Mouse (Mus musculus): Measurements from ENCODE around the gene Ogt. TPM values are rescaled to one million over a fixed set of nuclear protein-coding genes. Genes with fewer than 3 reads are reported as not detected.

The Ogt gene
- polyA plus RNA-seq (2016; fragmentation: Nextera tagmentation; extraction: Ambion mirVana): 130 and 131 TPM in 2 replicates

- 16% methylated on average over 24 of the region's 24 CpGs for WGBS
- H3K4me1 ChIP-seq: peaks cover 33% of the 10 kb centered on the region
- no peaks in the 10 kb centered on the region for H3K9me3 ChIP-seq
- peaks cover 11% of the 10 kb centered on the region for H3K36me3 ChIP-seq (replicated peaks)
- peak; percentile 84 for DNase-seq (ENCODE audit: extremely low spot score, low spot score)
- H3K27ac ChIP-seq: peak within 1 kb of the TSS; percentile 94
- peak within 1 kb of the TSS; percentile 72 for H3K4me3 ChIP-seq
- peaks cover 70% of the 10 kb centered on the region for H3K27me3 ChIP-seq (ENCODE audit: poor library complexity, severe bottlenecking)
These were observed at the start of gene Ogt for GRCm38 (mm10) chrX:101639741-101640166. TSS of gene Ogt (plus strand) at chrX:101640060.

GRCm38 (mm10) chrX:101616183-101616582, 23.7 kb upstream of the Ogt start:
- peaks cover 39% of the 10 kb centered on the region for H3K27me3 ChIP-seq (ENCODE audit: poor library complexity, severe bottlenecking)
- no peaks in the 10 kb centered on the region for H3K36me3 ChIP-seq (replicated peaks)
- H3K4me3 ChIP-seq: no peak overlapping the region
- no peak for DNase-seq (ENCODE audit: extremely low spot score, low spot score)
- H3K9me3 ChIP-seq: no peaks in the 10 kb centered on the region
- 88% methylated on average over 3 of the region's 3 CpGs for WGBS
- no peaks in the 10 kb centered on the region for H3K4me1 ChIP-seq
- no peak overlapping the region for H3K27ac ChIP-seq

- H3K4me1 ChIP-seq: no peaks in the 10 kb centered on the region
- 81% methylated on average over 10 of the region's 10 CpGs for WGBS
- H3K36me3 ChIP-seq (replicated peaks): no peaks in the 10 kb centered on the region
- no peak overlapping the region for H3K27ac ChIP-seq
- no peaks in the 10 kb centered on the region for H3K9me3 ChIP-seq
- H3K4me3 ChIP-seq: no peak overlapping the region
- peaks cover 40% of the 10 kb centered on the region; the same call in 1 of the 2 replicates for H3K27me3 ChIP-seq (ENCODE audit: poor library complexity, severe bottlenecking)
- no peak for DNase-seq (ENCODE audit: extremely low spot score, low spot score)
These were observed 22.0 kb upstream of the Ogt start for GRCm38 (mm10) chrX:101617889-101618288.

GRCm38 (mm10) chrX:101620317-101620716, 19.5 kb upstream of the Ogt start:
- 84% methylated on average over 6 of the region's 6 CpGs for WGBS

GRCm38 (mm10) chrX:101622539-101622938, 17.3 kb upstream of the Ogt start:
- Histone ChIP-seq H3K27ac (no peak overlapping the region), H3K9me3 (no peaks in the 10 kb centered on the region), H3K4me1 (no peaks in the 10 kb centered on the region), H3K36me3 (replicated peaks) (no peaks in the 10 kb centered on the region), H3K27me3 (ENCODE audit: poor library complexity, severe bottlenecking) (peaks cover 29% of the 10 kb centered on the region), H3K4me3 (no peak overlapping the region)
- WGBS: 55% methylated on average over 3 of the region's 3 CpGs
- DNase-seq (ENCODE audit: extremely low spot score, low spot score): no peak

More at GRCm38 (mm10) chrX:101620317-101620716, 19.5 kb upstream of the Ogt start:
- no peaks in the 10 kb centered on the region for H3K9me3 ChIP-seq
- no peaks in the 10 kb centered on the region for H3K4me1 ChIP-seq
- H3K4me3 ChIP-seq: no peak overlapping the region
- peaks cover 31% of the 10 kb centered on the region for H3K27me3 ChIP-seq (ENCODE audit: poor library complexity, severe bottlenecking)
- no peaks in the 10 kb centered on the region for H3K36me3 ChIP-seq (replicated peaks)
- no peak overlapping the region for H3K27ac ChIP-seq
- no peak for DNase-seq (ENCODE audit: extremely low spot score, low spot score)

GRCm38 (mm10) chrX:101636821-101637525, 2.9 kb upstream of the Ogt start:
- 21% methylated on average over 7 of the region's 9 CpGs for WGBS
- Histone ChIP-seq H3K9me3 (no peaks in the 10 kb centered on the region), H3K27ac (no peak overlapping the region), H3K36me3 (replicated peaks) (no peaks in the 10 kb centered on the region), H3K27me3 (ENCODE audit: poor library complexity, severe bottlenecking) (peaks cover 80% of the 10 kb centered on the region), H3K4me3 (no peak overlapping the region), H3K4me1 (peaks cover 23% of the 10 kb centered on the region)
- DNase-seq (ENCODE audit: extremely low spot score, low spot score): no peak

- peak overlapping the region; percentile 72; the same call in 1 of the 2 replicates for H3K4me3 ChIP-seq
These were observed 1.0 kb upstream of the Ogt start for GRCm38 (mm10) chrX:101638856-101639255.

GRCm38 (mm10) chrX:101639306-101639705, 554 bp upstream of the Ogt start:
- Histone ChIP-seq H3K4me3 (peak overlapping the region; percentile 72), H3K36me3 (replicated peaks) (peaks cover 8% of the 10 kb centered on the region), H3K4me1 (peaks cover 33% of the 10 kb centered on the region), H3K27me3 (ENCODE audit: poor library complexity, severe bottlenecking) (peaks cover 75% of the 10 kb centered on the region), H3K27ac (peak overlapping the region; percentile 94), H3K9me3 (no peaks in the 10 kb centered on the region)
- WGBS: 17% methylated on average over 13 of the region's 13 CpGs
- no peak for DNase-seq (ENCODE audit: extremely low spot score, low spot score)

More at GRCm38 (mm10) chrX:101638856-101639255, 1.0 kb upstream of the Ogt start:
- Histone ChIP-seq H3K9me3 (no peaks in the 10 kb centered on the region), H3K27ac (peak overlapping the region; percentile 94), H3K4me1 (peaks cover 33% of the 10 kb centered on the region), H3K36me3 (replicated peaks) (peaks cover 3% of the 10 kb centered on the region), H3K27me3 (ENCODE audit: poor library complexity, severe bottlenecking) (peaks cover 78% of the 10 kb centered on the region)
- WGBS: 34% methylated on average over 3 of the region's 3 CpGs
- no peak for DNase-seq (ENCODE audit: extremely low spot score, low spot score)

GRCm38 (mm10) chrX:101640194-101641160, 617 bp downstream of the Ogt start:
- peak; percentile 47 for DNase-seq (ENCODE audit: extremely low spot score, low spot score)
- Histone ChIP-seq H3K27me3 (ENCODE audit: poor library complexity, severe bottlenecking) (peaks cover 66% of the 10 kb centered on the region), H3K36me3 (replicated peaks) (peaks cover 18% of the 10 kb centered on the region), H3K4me1 (peaks cover 33% of the 10 kb centered on the region), H3K27ac (peak overlapping the region; percentile 94), H3K9me3 (no peaks in the 10 kb centered on the region), H3K4me3 (peak overlapping the region; percentile 72)
- WGBS: 16% methylated on average over 45 of the region's 45 CpGs

- Histone ChIP-seq H3K27me3 (ENCODE audit: poor library complexity, severe bottlenecking) (peaks cover 59% of the 10 kb centered on the region), H3K9me3 (no peaks in the 10 kb centered on the region), H3K27ac (peak overlapping the region; percentile 94), H3K4me1 (peaks cover 33% of the 10 kb centered on the region), H3K36me3 (replicated peaks) (peaks cover 25% of the 10 kb centered on the region), H3K4me3 (peak overlapping the region; percentile 72)
- 18% methylated on average over 6 of the region's 6 CpGs for WGBS
- DNase-seq (ENCODE audit: extremely low spot score, low spot score): no peak
These were observed 1.3 kb downstream of the Ogt start for GRCm38 (mm10) chrX:101641161-101641530.

GRCm38 (mm10) chrX:101642091-101642490, 2.2 kb downstream of the Ogt start:
- 26% methylated on average over 5 of the region's 5 CpGs for WGBS
- H3K36me3 ChIP-seq (replicated peaks): peaks cover 34% of the 10 kb centered on the region
- no peak for DNase-seq (ENCODE audit: extremely low spot score, low spot score)
- peak overlapping the region; percentile 72 for H3K4me3 ChIP-seq
- H3K9me3 ChIP-seq: no peaks in the 10 kb centered on the region
- peaks cover 50% of the 10 kb centered on the region for H3K27me3 ChIP-seq (ENCODE audit: poor library complexity, severe bottlenecking)
- peaks cover 30% of the 10 kb centered on the region for H3K4me1 ChIP-seq
- peak overlapping the region; percentile 94; the same call in 1 of the 2 replicates for H3K27ac ChIP-seq

GRCm38 (mm10) chrX:101645286-101645685, 5.4 kb downstream of the Ogt start:
- Histone ChIP-seq H3K4me1 (peaks cover 10% of the 10 kb centered on the region), H3K27me3 (ENCODE audit: poor library complexity, severe bottlenecking) (peaks cover 26% of the 10 kb centered on the region), H3K27ac (no peak overlapping the region), H3K9me3 (no peaks in the 10 kb centered on the region), H3K4me3 (no peak overlapping the region), H3K36me3 (replicated peaks) (peaks cover 47% of the 10 kb centered on the region)
- WGBS: 82% methylated on average over 2 of the region's 2 CpGs
- no peak for DNase-seq (ENCODE audit: extremely low spot score, low spot score)

Data from forebrain, embryonic 10.5 days (tissue).